Mouse (Mus musculus) spleen, postnatal 10 days (tissue): ENCODE data around the gene Timm17b.
"Not testable (repeated sequence)": the region's sequence is repeated elsewhere in the genome, so short reads cannot be mapped to it uniquely, and the experiment has no call there.

Experiments
- DNase-seq, 2 experiments: peaks; one replicate each; pipeline ENCODE4 v3.0.0; 2021 to 2022; ENCODE audit warnings: low spot score in 2 of 2

Gene Timm17b

GRCm38 (mm10) chrX:7898880-7899874 is at the start of gene Timm17b, which contains the start of gene Pqbp1:
TSS of gene Timm17b (plus strand) at chrX:7899357.
TSS of gene Pqbp1 (minus strand) at chrX:7899269.
- DNase-seq, result peak; percentile 72 to 92

GRCm38 (mm10) chrX:7854578-7854977 is 44.6 kb upstream of the Timm17b start:
- peak in 1 of 2 experiments; percentile 69 for DNase-seq

GRCm38 (mm10) chrX:7859191-7859753 is 39.9 kb upstream of the Timm17b start:
- DNase-seq, result no peak

- DNase-seq, result no peak
These were observed 36.0 kb upstream of the Timm17b start for GRCm38 (mm10) chrX:7863181-7863580.

DNA sequence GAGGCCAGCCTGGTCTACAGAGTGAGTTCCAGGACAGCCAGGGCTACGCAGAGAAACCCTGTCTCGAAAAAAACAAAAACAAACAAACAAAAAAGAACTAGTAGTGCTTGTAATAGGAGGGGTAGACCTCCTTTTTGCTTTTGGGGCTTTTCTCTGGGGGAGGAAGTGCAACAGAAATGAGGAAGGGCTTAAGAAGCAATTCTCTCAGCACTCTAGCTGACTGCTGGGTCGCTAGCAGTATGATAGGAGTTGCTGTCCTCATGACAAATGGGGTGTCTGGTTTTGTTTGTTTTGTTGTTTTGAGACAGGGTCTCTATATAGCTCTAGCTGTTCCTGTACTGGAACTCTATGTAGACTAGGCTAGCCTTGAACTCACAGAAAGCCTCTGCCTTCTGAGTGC is 34.6 kb upstream of the Timm17b start:
- no peak for DNase-seq

GRCm38 (mm10) chrX:7865343-7865742 is 33.8 kb upstream of the Timm17b start:
- peak in 1 of 2 experiments; percentile 24 for DNase-seq

DNA sequence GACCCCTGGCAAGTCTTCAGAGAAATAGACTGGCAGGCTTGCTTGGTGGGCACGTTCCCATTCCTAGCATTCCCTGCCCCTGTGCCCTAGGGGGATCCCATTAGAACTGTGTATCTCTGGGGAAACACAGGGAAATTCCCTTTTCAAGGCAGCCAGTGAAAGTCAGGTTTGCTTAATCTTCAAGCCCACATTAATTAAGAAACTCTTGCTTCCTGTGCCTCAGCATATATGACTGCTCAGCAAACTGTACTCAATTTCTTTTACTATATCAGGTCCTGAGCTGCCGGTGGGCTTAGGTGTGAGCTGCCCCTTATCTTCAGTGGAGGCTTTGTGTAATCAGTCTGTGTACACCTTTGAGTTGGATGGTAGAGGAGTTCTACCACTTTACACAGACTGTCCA is 33.4 kb upstream of the Timm17b start:
- no peak for DNase-seq

DNA sequence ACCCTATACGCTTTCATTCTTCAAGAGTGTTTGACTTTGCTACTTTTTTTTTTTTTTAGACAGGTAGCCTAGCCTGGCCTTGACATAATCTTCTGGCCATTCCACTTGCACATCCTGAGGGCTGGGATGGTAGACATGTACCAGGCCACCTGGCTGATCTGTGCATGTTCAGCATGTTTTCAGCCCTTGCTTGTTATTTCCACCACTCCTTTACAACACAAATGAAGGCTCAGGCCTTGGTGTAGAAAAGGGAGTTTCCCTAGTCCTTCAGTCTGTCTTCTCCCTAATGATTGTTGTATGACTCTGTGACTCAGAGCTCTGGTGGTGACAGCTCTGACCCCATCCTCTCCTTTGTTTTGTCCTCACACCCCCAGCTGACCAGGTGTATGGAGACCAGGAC is 32.0 kb upstream of the Timm17b start:
- DNase-seq, result no peak

DNA sequence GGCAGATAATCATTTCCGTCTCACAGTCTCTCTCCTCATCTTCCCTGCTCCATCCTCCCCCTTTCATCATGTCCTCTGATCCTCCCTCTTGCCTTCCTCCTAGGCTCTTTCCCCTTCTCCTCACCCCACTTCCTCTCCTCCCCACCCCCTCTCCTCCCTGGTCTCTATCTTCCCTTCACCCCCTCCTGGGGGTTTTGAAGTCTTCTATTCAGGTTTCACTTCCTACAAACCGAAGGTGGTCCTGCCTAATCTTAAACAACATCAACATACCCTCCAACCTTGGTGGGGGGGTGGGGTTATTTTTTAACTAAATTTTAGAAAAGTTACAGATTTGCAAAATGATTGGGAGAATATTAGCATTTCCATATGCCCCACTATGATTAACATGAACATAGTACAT is 30.7 kb upstream of the Timm17b start:
- no peak for DNase-seq

- DNase-seq, result no peak
These were observed 29.3 kb upstream of the Timm17b start for GRCm38 (mm10) chrX:7869826-7870225.

DNA sequence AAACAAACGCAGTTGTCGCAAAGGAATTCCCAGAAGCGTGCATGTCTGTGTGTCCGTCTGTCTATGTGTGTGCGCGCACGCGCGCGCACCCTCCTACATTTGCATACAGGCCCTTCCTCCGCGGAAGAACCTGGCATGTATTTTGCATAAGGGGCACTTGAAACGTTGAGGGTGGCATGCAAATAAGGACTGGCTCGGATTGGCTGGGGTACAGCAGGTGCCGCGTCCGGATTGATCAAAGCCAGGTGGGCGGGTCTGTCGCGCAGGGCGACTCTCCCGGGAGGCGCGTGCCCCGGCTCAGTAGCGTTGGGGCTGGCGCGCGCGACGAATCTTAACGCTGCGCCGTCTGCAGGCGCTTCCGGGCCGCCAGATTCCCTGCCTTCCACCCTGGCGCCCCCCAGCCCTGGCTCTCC is 21.1 kb upstream of the Timm17b start, which contains the start of gene Pim2:
Gene Pim2 (plus strand): TSS at position 256 of the 413 bp plus-strand sequence.
- DNase-seq, result peak; percentile 63 to 88

DNA sequence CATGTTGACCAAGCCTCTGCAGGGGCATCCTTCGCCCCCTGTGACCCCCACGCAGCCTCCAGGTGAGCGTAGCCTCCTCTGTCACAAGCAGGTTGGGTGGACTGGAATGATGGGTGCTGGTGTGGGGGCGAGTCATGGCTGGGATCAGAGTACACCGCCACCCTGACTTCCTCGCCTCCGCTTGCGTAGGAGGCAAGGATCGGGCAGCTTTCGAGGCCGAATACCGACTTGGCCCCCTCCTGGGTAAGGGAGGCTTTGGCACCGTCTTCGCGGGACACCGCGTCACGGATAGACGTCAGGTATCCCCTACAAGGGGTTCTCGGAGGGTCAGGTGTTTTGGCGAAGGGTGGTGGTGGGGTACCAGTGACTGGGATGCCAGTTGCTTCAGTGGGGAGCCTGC is 20.7 kb upstream of the Timm17b start:
- DNase-seq, result peak; percentile 28 to 35

DNA sequence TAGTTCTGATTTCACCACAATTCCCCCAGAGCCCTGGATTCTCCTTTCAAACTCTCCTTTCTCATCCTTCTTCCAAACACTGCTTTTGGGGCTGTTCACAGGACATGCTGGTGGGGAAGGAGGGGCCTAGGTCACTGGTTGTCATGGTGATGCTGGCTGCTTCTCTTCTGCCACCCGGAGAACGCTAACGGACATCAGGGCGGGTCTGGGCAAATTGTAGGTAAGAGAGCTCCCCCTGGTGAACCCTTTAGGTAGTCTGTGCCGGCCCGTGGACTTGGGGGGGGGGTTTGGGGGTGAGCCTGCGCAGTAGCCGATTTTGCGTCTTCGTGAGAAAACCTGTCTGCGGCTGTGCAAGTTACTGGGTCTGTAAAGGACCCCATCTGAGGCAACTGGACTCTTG is 19.3 kb upstream of the Timm17b start:
- peak; percentile 22 to 69 for DNase-seq

DNA sequence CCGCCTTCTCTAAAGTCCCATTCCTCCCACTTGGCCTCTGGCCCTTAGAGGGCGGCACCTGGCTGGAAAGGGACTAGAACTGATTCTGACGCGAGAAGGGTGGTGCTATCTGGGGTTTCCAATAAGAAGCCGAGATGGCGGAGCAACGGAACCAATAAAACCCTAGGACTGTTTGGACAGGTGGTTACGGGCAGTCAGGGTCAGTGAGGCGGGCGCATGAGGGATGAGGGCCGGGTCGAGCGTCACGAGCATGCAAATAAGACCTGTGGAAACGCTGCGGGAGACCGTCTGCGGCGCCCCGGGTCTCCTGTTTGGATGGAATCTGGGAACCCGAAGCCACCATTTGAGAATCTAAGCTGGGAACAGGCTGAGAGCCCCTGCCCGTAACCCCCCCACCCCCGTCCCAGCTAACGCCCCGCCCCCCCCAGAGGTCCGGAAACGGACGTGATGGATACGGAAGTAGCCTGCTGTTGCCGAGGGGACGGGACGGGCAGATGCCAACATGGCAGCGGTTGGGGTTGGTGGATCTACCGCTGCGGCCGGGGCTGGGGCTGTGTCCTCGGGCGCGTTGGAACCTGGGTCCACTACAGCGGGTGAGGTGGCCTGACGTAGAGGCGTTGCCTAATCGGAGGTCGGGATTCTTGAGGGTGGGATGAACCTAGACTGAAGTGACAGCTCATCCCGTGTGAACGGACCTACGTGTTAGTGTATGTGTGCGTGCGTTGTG is 15.2 kb upstream of the Timm17b start, which contains the start of gene Slc35a2:
Gene Slc35a2 (plus strand): TSS at position 188 of the 727 bp plus-strand sequence.
- DNase-seq, result peak; percentile 53 to 77

GRCm38 (mm10) chrX:7898211-7898610 is 946 bp upstream of the Timm17b start:
- peak in 1 of 2 experiments; percentile 51 for DNase-seq

GRCm38 (mm10) chrX:7904441-7904840 is 5.3 kb downstream of the Timm17b start:
- no peak for DNase-seq

DNA sequence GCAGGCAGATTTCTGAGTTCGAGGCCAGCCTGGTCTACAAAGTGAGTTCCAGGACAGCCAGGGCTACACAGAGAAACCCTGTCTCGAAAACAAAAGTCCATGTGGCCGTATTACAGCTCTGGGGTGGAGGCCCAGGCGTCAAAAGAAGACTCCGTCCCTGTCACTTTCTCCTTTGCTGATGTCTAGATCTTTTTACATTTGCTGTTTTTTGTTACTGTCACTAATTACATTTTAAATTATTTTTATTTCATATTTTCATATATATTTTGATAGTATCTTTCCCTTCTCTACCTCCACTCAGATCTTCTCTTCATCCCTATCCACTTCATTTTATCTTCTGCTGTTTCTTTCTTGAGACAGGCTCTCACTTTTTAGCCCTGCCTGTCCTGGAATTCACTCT is 8.6 kb downstream of the Timm17b start, which contains the start of gene Gm10491:
Gene Gm10491 (minus strand): TSS at position 101 of the 400 bp plus-strand sequence.
- DNase-seq, result no peak

DNA sequence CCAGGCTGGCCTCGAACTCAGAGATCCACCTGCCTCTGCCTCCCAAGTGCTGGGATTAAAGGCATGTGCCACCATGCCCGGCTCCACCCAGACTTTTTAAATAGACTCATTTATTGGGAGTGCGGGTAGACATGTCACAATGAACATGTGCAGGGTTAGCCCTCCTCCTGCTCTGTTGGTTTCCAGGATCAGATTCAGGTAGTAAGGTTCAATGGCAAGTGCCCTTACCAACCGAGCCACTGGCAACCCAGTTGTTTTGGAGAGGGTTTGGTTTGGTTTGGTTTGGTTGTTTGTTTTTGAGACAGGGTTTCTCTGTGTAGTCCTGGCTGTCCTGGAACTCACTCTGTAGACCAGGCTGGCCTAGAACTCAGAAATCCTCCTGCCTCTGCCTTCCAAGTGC is 10.1 kb downstream of the Timm17b start, which contains the start of gene Gm10490:
Gene Gm10490 (plus strand): TSS at position 301 of the 400 bp plus-strand sequence.
- DNase-seq, result not testable (repeated sequence)

- DNase-seq, result no peak
These were observed 11.3 kb downstream of the Timm17b start for GRCm38 (mm10) chrX:7910473-7910872.

- peak in 1 of 2 experiments; percentile 37 for DNase-seq
These were observed 16.5 kb downstream of the Timm17b start for GRCm38 (mm10) chrX:7915669-7916068.

DNA sequence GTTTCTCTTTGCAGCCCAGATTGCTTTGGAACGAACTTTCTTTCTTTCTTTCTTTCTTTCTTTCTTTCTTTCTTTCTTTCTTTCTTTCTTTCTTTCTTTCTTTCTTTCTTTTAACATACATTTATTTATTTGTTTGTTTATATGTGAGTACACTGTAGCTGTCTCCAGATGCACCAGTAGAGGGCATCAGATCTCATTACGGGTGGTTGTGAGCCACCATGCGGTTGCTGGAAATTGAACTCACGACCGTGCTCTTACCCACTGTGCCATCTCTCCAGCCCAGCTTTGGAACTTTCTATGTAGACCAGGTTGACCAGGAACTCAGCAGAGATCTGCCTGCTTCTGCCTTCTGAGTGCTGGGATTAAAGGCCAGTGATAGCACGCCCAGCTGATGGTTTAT is 18.8 kb downstream of the Timm17b start:
- DNase-seq, result not testable (repeated sequence)
